Mouse (Mus musculus): ENCODE measurements at regions not wholly inside any gene's neighbourhood (a gene's known extent, or its start where the extent isn't known, plus 50 kb on each side); places are given as distances from the start of the nearest gene placed in this dataset.
A peak's percentile ranks its signal among the peaks of the same experiment; 100 is the strongest.

DNA sequence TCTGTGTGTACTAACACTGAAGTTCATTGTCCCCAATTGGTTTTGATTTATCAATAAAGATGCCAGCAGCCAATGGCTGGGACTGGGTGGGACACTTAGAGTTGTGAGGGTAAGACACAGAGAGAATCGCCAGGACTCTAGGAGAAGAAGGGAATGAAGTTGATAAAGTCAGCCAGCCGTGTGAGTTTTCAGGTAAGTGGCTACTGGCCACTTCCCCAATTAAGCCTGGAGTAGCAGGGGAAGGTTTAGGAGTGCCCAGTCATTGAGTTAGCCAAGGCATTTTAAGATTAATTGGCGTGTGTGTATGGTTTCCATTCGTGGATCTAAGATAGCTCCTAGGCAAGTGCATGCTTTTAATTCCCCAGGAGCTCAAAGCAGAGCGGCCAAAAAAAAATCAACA lies 141.5 kb downstream of the Tmem17 start:
- no peak for ATAC-seq (replicated peaks; ENCODE audit: low FRiP score, low TSS enrichment, low read depth)
- no peak overlapping the region for H3K9ac ChIP-seq (ENCODE audit: low read length)
- no peaks in the 10 kb centered on the region for H3K27me3 ChIP-seq (replicated peaks; ENCODE audit: control insufficient read depth, insufficient read depth, low read length)
- no peaks in the 10 kb centered on the region for H3K4me1 ChIP-seq (replicated peaks; ENCODE audit: control insufficient read depth, insufficient read depth, low read length)
- no peak for DNase-seq (ENCODE audit: low spot score)
- no peaks in the 10 kb centered on the region for H3K36me3 ChIP-seq (ENCODE audit: control insufficient read depth, insufficient read depth, low read length)
- no peaks in the 10 kb centered on the region for H3K9me3 ChIP-seq (ENCODE audit: control insufficient read depth, low read length)
- no peak overlapping the region for H3K4me3 ChIP-seq (ENCODE audit: low read depth, low read length)
- 81% methylated on average over 5 of the region's 5 CpGs for WGBS
- no peak overlapping the region for H3K27ac ChIP-seq (ENCODE audit: low read depth)
- no peak overlapping the region for H3K4me2 ChIP-seq (ENCODE audit: low read length)

DNA sequence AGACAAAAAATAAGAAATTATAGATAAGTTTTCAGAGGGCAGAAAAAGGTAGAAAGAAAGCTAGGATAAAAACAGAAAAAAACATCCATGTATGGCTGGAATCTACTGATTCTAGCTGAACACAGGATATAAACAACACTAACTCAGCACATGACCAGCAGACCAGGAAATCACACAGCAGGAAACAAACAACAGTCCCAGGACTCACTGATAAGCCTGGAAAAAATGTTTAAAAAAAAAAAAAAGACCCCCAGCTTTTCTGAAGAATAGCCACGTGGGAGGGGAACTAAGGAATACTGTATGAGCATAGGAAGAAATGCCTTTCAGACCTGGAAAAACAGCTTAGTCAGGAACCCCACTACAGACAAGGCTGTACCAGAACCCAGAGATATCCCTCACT lies 145.7 kb downstream of the Tmem17 start:
- H3K4me2 ChIP-seq (ENCODE audit: low read length): no peak overlapping the region
- ATAC-seq (replicated peaks; ENCODE audit: low FRiP score, low TSS enrichment, low read depth): no peak

DNA sequence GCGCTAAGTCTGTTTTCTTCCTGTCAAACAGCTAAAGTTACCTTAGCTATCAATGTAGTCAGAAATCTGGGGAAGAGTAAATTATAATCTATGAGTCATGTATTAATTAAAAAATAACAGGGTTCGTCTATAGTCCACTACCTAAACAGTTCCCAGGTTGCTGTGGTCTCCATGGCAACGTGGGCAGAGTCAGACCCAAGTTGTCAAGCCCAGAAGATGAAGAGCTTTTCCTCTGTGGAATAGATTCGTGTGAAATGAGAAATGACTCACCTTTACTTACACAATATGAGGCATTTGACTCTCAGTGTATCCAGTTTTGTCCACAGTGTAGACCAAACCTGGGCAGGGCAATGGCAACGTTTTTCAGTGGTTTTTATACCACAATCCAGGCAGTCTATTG lies 149.2 kb downstream of the Tmem17 start:
- DNase-seq (ENCODE audit: low spot score): no peak
- 47% methylated on average over 5 of the region's 5 CpGs for WGBS
- no peak overlapping the region for H3K27ac ChIP-seq (ENCODE audit: low read depth)
- no peaks in the 10 kb centered on the region for H3K9me3 ChIP-seq (ENCODE audit: control insufficient read depth, low read length)
- no peak overlapping the region for H3K4me3 ChIP-seq (ENCODE audit: low read depth, low read length)
- no peak for ATAC-seq (replicated peaks; ENCODE audit: low FRiP score, low TSS enrichment, low read depth)
- H3K4me1 ChIP-seq (replicated peaks; ENCODE audit: control insufficient read depth, insufficient read depth, low read length): no peaks in the 10 kb centered on the region
- H3K9ac ChIP-seq (ENCODE audit: low read length): no peak overlapping the region
- H3K27me3 ChIP-seq (replicated peaks; ENCODE audit: control insufficient read depth, insufficient read depth, low read length): no peaks in the 10 kb centered on the region
- H3K36me3 ChIP-seq (ENCODE audit: control insufficient read depth, insufficient read depth, low read length): no peaks in the 10 kb centered on the region
- H3K4me2 ChIP-seq (ENCODE audit: low read length): no peak overlapping the region

More for the DNA sequence above, 145.7 kb downstream of the Tmem17 start:
- Histone ChIP-seq H3K36me3 (ENCODE audit: control insufficient read depth, insufficient read depth, low read length) (no peaks in the 10 kb centered on the region), H3K4me1 (replicated peaks; ENCODE audit: control insufficient read depth, insufficient read depth, low read length) (no peaks in the 10 kb centered on the region), H3K27ac (ENCODE audit: low read depth) (no peak overlapping the region), H3K9me3 (ENCODE audit: control insufficient read depth, low read length) (no peaks in the 10 kb centered on the region), H3K9ac (ENCODE audit: low read length) (no peak overlapping the region), H3K4me3 (ENCODE audit: low read depth, low read length) (no peak overlapping the region), H3K27me3 (replicated peaks; ENCODE audit: control insufficient read depth, insufficient read depth, low read length) (no peaks in the 10 kb centered on the region)
- 37% methylated on average over 1 of the region's 1 CpGs for WGBS
- no peak for DNase-seq (ENCODE audit: low spot score)

DNA sequence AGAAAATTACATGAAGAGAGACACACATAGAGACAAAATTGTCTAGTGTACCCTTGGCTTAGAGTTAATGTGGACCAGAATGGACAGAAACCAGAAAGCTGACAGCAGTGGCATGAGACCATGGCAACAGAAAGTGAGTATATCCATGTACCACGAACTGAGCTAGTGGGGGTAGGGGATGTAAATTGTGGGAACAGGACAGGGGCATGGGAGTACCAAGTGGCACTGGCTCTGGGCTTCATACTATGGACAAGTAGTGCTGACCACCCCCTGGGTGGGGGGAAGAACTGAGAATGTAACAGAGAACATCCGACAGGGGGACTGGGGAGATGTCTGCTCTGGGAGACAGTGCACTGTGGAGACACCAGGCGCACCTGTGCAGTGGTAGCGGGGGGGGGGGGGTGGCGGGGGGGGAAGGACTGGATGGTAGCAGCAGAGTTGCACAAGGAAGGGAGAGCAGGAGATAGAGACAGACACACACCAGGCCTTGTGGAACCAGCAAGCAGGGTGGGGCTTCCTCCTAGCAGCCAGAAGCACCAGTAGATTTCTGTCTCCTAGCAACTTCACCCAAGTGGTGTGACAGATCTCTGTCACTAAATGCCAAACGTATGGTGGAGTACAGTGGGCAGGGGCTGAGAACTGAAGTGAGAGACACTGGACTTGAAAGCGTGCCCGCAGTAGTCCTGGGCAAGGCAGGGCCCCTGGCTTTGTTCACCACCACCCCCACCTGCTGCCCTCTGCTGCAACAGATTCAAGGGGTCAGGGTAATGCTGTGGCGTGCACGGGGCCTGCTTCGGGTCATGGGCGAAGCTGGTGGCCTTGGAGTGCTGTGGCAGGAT lies 150.0 kb downstream of the Tmem17 start:
- 0 out of 2 replicates have a peak, but pooled peaks have one; percentile 27 for ATAC-seq (replicated peaks; ENCODE audit: low FRiP score, low TSS enrichment, low read depth)
- WGBS: 47% methylated on average over 9 of the region's 12 CpGs
- no peaks in the 10 kb centered on the region for H3K9me3 ChIP-seq (ENCODE audit: control insufficient read depth, low read length)
- DNase-seq (ENCODE audit: low spot score): no peak
- H3K4me3 ChIP-seq (ENCODE audit: low read depth, low read length): no peak overlapping the region
- H3K9ac ChIP-seq (ENCODE audit: low read length): no peak overlapping the region
- H3K36me3 ChIP-seq (ENCODE audit: control insufficient read depth, insufficient read depth, low read length): no peaks in the 10 kb centered on the region
- H3K27me3 ChIP-seq (replicated peaks; ENCODE audit: control insufficient read depth, insufficient read depth, low read length): no peaks in the 10 kb centered on the region
- no peak overlapping the region for H3K27ac ChIP-seq (ENCODE audit: low read depth)
- no peaks in the 10 kb centered on the region for H3K4me1 ChIP-seq (replicated peaks; ENCODE audit: control insufficient read depth, insufficient read depth, low read length)
- H3K4me2 ChIP-seq (ENCODE audit: low read length): no peak overlapping the region

DNA sequence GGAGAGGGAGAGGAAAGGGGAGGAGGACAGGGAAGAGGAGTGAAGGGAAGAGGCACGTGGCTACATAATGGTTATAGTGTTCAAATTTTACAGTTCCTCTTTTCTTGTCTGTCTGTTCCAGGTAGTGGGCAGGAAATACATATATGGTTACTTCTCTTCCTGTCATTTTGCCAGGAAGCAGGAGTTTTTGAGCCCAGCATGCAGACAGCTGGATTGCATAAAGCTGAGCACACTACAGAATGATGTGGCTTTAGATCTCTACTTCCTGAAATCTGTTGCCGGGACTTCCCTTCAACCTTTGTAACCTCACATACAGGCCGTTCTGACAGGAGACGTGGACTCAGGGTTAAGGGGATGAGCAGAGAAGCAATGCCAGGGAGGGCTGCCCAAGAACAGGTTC lies 154.1 kb downstream of the Tmem17 start:
- ATAC-seq (replicated peaks; ENCODE audit: low FRiP score, low TSS enrichment, low read depth) (no peak), DNase-seq (ENCODE audit: low spot score) (no peak)
- 34% methylated on average over 4 of the region's 4 CpGs for WGBS
- H3K27ac ChIP-seq (ENCODE audit: low read depth): no peak overlapping the region
- no peaks in the 10 kb centered on the region for H3K4me1 ChIP-seq (replicated peaks; ENCODE audit: control insufficient read depth, insufficient read depth, low read length)
- no peaks in the 10 kb centered on the region for H3K27me3 ChIP-seq (replicated peaks; ENCODE audit: control insufficient read depth, insufficient read depth, low read length)
- H3K9me3 ChIP-seq (ENCODE audit: control insufficient read depth, low read length): no peaks in the 10 kb centered on the region
- H3K36me3 ChIP-seq (ENCODE audit: control insufficient read depth, insufficient read depth, low read length): no peaks in the 10 kb centered on the region
- H3K9ac ChIP-seq (ENCODE audit: low read length): no peak overlapping the region
- H3K4me2 ChIP-seq (ENCODE audit: low read length): no peak overlapping the region
- H3K4me3 ChIP-seq (ENCODE audit: low read depth, low read length): no peak overlapping the region

DNA sequence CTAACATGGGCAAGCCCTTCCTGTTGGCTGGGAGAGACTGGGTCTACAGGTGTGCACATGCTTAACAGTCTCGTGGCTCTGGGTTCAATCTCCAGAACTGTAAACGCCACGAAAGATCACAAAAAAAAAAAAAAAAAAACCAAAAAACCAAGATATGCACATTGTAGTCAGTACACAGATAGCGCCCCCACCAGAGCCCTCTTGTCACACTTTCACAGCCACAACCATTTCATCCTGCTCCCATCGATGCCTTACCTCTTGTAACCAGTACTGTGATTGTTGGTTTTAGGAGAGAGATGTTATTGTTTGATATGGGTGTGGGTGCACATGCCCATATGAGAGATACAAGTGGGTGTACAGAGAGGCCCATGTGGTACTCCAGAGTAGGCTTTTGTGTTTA lies 154.5 kb downstream of the Tmem17 start:
- Histone ChIP-seq H3K9ac (ENCODE audit: low read length) (no peak overlapping the region), H3K9me3 (ENCODE audit: control insufficient read depth, low read length) (no peaks in the 10 kb centered on the region), H3K4me3 (ENCODE audit: low read depth, low read length) (no peak overlapping the region), H3K36me3 (ENCODE audit: control insufficient read depth, insufficient read depth, low read length) (no peaks in the 10 kb centered on the region), H3K27me3 (replicated peaks; ENCODE audit: control insufficient read depth, insufficient read depth, low read length) (no peaks in the 10 kb centered on the region), H3K27ac (ENCODE audit: low read depth) (no peak overlapping the region), H3K4me1 (replicated peaks; ENCODE audit: control insufficient read depth, insufficient read depth, low read length) (no peaks in the 10 kb centered on the region), H3K4me2 (ENCODE audit: low read length) (no peak overlapping the region)
- DNase-seq (ENCODE audit: low spot score) (no peak), ATAC-seq (replicated peaks; ENCODE audit: low FRiP score, low TSS enrichment, low read depth) (no peak)
- WGBS: 81% methylated on average over 5 of the region's 5 CpGs

DNA sequence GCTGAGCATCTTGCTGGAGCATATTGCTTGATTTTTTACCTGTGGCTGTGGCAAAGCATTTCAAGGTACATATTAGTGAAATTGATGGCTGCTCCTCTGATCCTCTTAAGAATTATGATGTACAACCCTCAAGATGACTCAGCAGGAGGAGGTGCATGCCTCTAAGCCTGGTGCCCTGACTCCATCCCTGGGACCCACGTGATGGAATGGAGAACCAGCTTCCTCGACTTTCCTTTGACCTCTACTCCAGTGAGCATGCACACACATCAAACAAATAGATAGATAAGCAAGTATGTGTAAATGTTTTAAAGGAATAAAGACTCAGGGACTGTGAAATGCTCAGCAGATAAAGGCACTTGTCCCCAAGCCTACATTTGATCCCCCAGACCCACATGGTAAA lies 156.3 kb downstream of the Tmem17 start:
- no peak for ATAC-seq (replicated peaks; ENCODE audit: low FRiP score, low TSS enrichment, low read depth)
- H3K9me3 ChIP-seq (ENCODE audit: control insufficient read depth, low read length): no peaks in the 10 kb centered on the region
- no peak overlapping the region for H3K4me2 ChIP-seq (ENCODE audit: low read length)
- no peaks in the 10 kb centered on the region for H3K4me1 ChIP-seq (replicated peaks; ENCODE audit: control insufficient read depth, insufficient read depth, low read length)
- no peak overlapping the region for H3K9ac ChIP-seq (ENCODE audit: low read length)
- H3K4me3 ChIP-seq (ENCODE audit: low read depth, low read length): no peak overlapping the region
- WGBS: 51% methylated on average over 2 of the region's 2 CpGs
- H3K27me3 ChIP-seq (replicated peaks; ENCODE audit: control insufficient read depth, insufficient read depth, low read length): no peaks in the 10 kb centered on the region
- H3K27ac ChIP-seq (ENCODE audit: low read depth): no peak overlapping the region
- DNase-seq (ENCODE audit: low spot score): no peak
- no peaks in the 10 kb centered on the region for H3K36me3 ChIP-seq (ENCODE audit: control insufficient read depth, insufficient read depth, low read length)

DNA sequence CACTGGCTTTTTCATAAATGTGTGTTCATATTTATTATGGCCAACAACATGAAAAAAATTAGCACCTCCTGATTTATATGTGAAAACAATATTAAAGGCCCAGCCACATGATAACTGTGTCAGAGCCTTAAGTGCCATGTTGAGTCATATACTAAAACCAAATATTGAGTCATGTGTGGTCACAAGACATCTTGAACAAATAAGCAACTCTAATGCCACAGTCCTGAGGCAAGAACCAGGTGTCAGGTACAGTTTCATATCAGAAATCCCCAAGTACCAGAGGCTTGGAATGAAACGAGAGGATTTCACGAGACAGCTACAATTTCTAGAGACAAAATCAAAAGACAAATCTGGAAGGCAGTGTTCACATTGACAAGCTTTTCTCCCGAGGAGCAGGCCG lies 157.4 kb downstream of the Tmem17 start:
- H3K27me3 ChIP-seq (replicated peaks; ENCODE audit: control insufficient read depth, insufficient read depth, low read length): no peaks in the 10 kb centered on the region
- DNase-seq (ENCODE audit: low spot score) (no peak), ATAC-seq (replicated peaks; ENCODE audit: low FRiP score, low TSS enrichment, low read depth) (no peak)
- no peaks in the 10 kb centered on the region for H3K36me3 ChIP-seq (ENCODE audit: control insufficient read depth, insufficient read depth, low read length)
- no peak overlapping the region for H3K4me3 ChIP-seq (ENCODE audit: low read depth, low read length)
- H3K9me3 ChIP-seq (ENCODE audit: control insufficient read depth, low read length): no peaks in the 10 kb centered on the region
- no peak overlapping the region for H3K4me2 ChIP-seq (ENCODE audit: low read length)
- no peaks in the 10 kb centered on the region for H3K4me1 ChIP-seq (replicated peaks; ENCODE audit: control insufficient read depth, insufficient read depth, low read length)
- WGBS: 79% methylated on average over 4 of the region's 4 CpGs
- no peak overlapping the region for H3K27ac ChIP-seq (ENCODE audit: low read depth)
- no peak overlapping the region for H3K9ac ChIP-seq (ENCODE audit: low read length)

DNA sequence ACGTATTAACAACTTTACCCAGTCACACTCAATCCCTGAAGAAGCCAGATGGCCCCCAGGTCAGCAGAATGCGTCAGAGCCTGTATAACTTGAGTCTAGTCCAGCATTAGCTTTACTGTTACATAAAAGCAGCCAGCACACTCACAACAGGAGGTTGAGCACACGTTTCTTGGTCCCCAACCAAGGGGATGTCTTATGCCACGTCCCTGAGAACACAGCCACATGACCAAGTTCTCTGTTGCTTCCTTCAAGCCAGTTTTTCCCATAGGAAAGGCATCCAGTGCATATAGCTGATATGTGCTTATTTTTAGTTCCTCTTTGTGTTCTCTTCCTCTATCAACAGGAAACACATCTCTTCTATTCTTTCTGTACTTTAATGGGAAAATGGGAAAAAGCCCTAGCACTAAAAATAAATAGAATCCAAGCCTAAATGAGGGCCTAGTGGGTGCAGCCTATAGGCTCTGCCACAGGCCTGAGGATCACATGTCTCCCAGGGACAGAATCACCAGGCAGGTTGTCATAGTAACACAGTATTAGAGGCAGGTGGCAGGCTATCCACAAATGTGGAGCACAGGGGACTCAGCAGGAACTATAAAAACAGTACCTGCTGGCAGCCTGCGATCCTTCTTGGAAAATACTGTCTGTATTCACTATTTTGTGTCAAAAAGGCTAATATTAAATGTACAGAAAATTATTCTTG lies 160.1 kb downstream of the Tmem17 start:
- H3K27ac ChIP-seq (ENCODE audit: low read depth): no peak overlapping the region
- ATAC-seq (replicated peaks; ENCODE audit: low FRiP score, low TSS enrichment, low read depth): peak; percentile 72
- H3K27me3 ChIP-seq (replicated peaks; ENCODE audit: control insufficient read depth, insufficient read depth, low read length): no peaks in the 10 kb centered on the region
- no peaks in the 10 kb centered on the region for H3K4me1 ChIP-seq (replicated peaks; ENCODE audit: control insufficient read depth, insufficient read depth, low read length)
- 50% methylated on average over 5 of the region's 5 CpGs for WGBS
- no peak overlapping the region for H3K4me2 ChIP-seq (ENCODE audit: low read length)
- no peak for DNase-seq (ENCODE audit: low spot score)
- H3K36me3 ChIP-seq (ENCODE audit: control insufficient read depth, insufficient read depth, low read length): no peaks in the 10 kb centered on the region
- H3K9me3 ChIP-seq (ENCODE audit: control insufficient read depth, low read length): no peaks in the 10 kb centered on the region
- H3K4me3 ChIP-seq (ENCODE audit: low read depth, low read length): no peak overlapping the region
- no peak overlapping the region for H3K9ac ChIP-seq (ENCODE audit: low read length)
